Mouse (Mus musculus): ENCODE data around the gene Trappc3. TPM values are rescaled to one million over a fixed set of nuclear protein-coding genes. Genes with fewer than 3 reads are reported as not detected.

Gene Trappc3
- polyA plus RNA-seq, 1 experiment from 2014 or later = 45.4 TPM

GRCm38 (mm10) chr4:126296617-126297101 is 34.5 kb downstream of the Trappc3 start:
- peak overlapping the region; percentile 48 for H3K4me2 ChIP-seq (ENCODE audit: low read depth)
- no peak overlapping the region for H3K27ac ChIP-seq (ENCODE audit: low read depth, low read length)
- H3K4me3 ChIP-seq (ENCODE audit: low read depth, low read length) = peak overlapping the region; percentile 20; the same call in 1 of the 2 replicates
- no peaks in the 10 kb centered on the region for H3K36me3 ChIP-seq (ENCODE audit: control insufficient read depth, insufficient read depth, low read length)
- DNase-seq (ENCODE audit: low spot score) = peak; percentile 66
- H3K9me3 ChIP-seq (ENCODE audit: control insufficient read depth, low read length) = no peaks in the 10 kb centered on the region
- WGBS = under 1% methylated on average over 34 of the region's 34 CpGs
- peaks cover 51% of the 10 kb centered on the region for H3K27me3 ChIP-seq (ENCODE audit: control insufficient read depth, insufficient read depth, low read length)
- H3K4me1 ChIP-seq (ENCODE audit: control insufficient read depth, insufficient read depth, low read length) = peaks cover 16% of the 10 kb centered on the region
- ATAC-seq (ENCODE audit: insufficient read depth, low FRiP score, low TSS enrichment) = no peak
- H3K9ac ChIP-seq (ENCODE audit: low read length) = peak overlapping the region; percentile 53

DNA sequence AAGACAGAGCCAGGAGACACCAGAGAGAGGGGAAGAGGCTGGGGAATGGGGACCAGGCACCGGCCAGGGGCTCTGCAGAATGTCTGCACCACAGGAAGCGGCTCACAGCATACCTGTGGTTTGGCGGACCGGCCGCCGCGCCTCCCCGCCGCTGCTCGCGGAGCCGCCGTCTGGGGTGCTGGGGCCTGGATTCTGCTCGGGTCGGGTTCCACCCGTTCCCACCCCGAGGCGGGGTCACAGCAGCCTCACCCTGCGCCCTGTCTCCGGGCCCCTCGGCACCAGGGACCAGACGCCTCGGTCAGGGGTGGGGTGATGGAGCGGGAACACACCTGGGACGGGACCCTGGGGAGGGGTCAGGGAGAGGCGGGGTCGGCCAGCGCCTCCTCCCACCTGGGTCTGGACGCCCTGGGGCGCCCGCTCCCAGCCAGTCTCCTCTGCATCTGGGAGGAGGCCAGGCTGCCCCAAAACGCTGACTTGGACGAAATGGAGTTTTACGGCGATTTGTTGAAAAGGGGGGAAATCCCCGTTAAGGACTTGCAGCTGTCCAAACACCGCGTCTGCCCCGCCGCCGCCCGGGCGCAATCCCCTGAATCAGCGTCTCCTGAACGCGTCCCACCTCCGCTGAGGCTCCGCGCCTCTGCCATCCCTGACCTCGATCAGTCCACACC is 38.9 kb downstream of the Trappc3 start:
- DNase-seq (ENCODE audit: low spot score) (peak; percentile 47), ATAC-seq (ENCODE audit: insufficient read depth, low FRiP score, low TSS enrichment) (no peak)
- H3K4me3 ChIP-seq (ENCODE audit: low read depth, low read length) = peak overlapping the region; percentile 23
- peaks cover 16% of the 10 kb centered on the region for H3K4me1 ChIP-seq (ENCODE audit: control insufficient read depth, insufficient read depth, low read length)
- H3K9me3 ChIP-seq (ENCODE audit: control insufficient read depth, low read length) = no peaks in the 10 kb centered on the region
- under 1% methylated on average over 45 of the region's 50 CpGs for WGBS
- H3K36me3 ChIP-seq (ENCODE audit: control insufficient read depth, insufficient read depth, low read length) = no peaks in the 10 kb centered on the region
- peak overlapping the region; percentile 44 for H3K4me2 ChIP-seq (ENCODE audit: low read depth)
- no peak overlapping the region for H3K27ac ChIP-seq (ENCODE audit: low read depth, low read length)
- H3K27me3 ChIP-seq (ENCODE audit: control insufficient read depth, insufficient read depth, low read length) = peaks cover 57% of the 10 kb centered on the region
- H3K9ac ChIP-seq (ENCODE audit: low read length) = no peak overlapping the region

GRCm38 (mm10) chr4:126301584-126302309 is 39.6 kb downstream of the Trappc3 start:
- H3K9ac ChIP-seq (ENCODE audit: low read length) = no peak overlapping the region
- peak overlapping the region; percentile 44 for H3K4me2 ChIP-seq (ENCODE audit: low read depth)
- ATAC-seq (ENCODE audit: insufficient read depth, low FRiP score, low TSS enrichment) = no peak

DNA sequence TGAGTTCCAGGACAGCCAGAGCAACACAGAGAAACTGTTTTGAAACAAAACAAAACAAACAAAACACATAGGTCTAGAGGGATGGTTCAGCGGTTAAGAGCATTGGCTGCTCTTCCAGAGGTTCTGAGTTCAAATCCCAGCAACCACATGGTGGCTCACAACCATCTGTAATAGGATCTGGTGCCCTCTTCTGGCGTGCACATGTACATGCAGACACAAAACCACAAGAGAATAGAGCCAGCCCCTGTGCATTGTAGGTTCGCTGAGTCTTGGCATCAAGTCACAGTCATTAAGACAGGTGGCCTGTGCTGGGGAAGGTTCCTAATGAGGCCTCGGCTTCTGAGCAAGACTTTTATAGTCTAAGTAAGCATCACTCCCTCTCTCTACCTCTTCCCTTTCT is 41.8 kb downstream of the Trappc3 start:
- ATAC-seq (ENCODE audit: insufficient read depth, low FRiP score, low TSS enrichment) (no peak), DNase-seq (ENCODE audit: low spot score) (no peak)
- Histone ChIP-seq H3K4me1 (ENCODE audit: control insufficient read depth, insufficient read depth, low read length) (peaks cover 9% of the 10 kb centered on the region), H3K27ac (ENCODE audit: low read depth, low read length) (no peak overlapping the region), H3K9me3 (ENCODE audit: control insufficient read depth, low read length) (no peaks in the 10 kb centered on the region), H3K4me2 (ENCODE audit: low read depth) (no peak overlapping the region), H3K36me3 (ENCODE audit: control insufficient read depth, insufficient read depth, low read length) (no peaks in the 10 kb centered on the region), H3K27me3 (ENCODE audit: control insufficient read depth, insufficient read depth, low read length) (peaks cover 34% of the 10 kb centered on the region), H3K4me3 (ENCODE audit: low read depth, low read length) (no peak overlapping the region), H3K9ac (ENCODE audit: low read length) (no peak overlapping the region)
- WGBS = 59% methylated on average over 4 of the region's 4 CpGs

More at GRCm38 (mm10) chr4:126301584-126302309, 39.6 kb downstream of the Trappc3 start:
- H3K4me3 ChIP-seq (ENCODE audit: low read depth, low read length) = peak overlapping the region; percentile 23
- H3K27me3 ChIP-seq (ENCODE audit: control insufficient read depth, insufficient read depth, low read length) = peaks cover 52% of the 10 kb centered on the region
- H3K27ac ChIP-seq (ENCODE audit: low read depth, low read length) = no peak overlapping the region
- DNase-seq (ENCODE audit: low spot score) = no peak
- H3K36me3 ChIP-seq (ENCODE audit: control insufficient read depth, insufficient read depth, low read length) = no peaks in the 10 kb centered on the region
- 3% methylated on average over 27 of the region's 27 CpGs for WGBS
- H3K4me1 ChIP-seq (ENCODE audit: control insufficient read depth, insufficient read depth, low read length) = peaks cover 14% of the 10 kb centered on the region
- H3K9me3 ChIP-seq (ENCODE audit: control insufficient read depth, low read length) = no peaks in the 10 kb centered on the region

DNA sequence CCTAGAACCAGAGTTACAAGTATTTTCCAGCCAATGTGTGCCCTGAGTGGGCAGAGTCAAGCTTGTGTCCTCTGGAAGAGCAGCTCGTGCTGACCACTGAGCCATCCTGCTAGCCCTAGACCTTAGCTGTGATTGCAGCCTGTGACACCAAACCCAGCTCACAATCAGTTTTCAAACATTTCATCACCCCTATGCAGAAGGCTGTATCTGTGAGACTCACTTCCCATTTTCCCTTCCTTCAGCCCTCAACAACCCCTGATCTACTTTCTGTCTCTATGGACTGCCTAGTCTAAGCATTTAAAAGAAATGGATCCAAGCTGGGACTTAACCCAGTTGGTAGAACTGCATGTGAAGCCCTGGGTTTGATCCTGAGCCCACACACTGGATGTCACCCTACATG is 43.3 kb downstream of the Trappc3 start:
- H3K27ac ChIP-seq (ENCODE audit: low read depth, low read length) = no peak overlapping the region
- no peak overlapping the region for H3K4me2 ChIP-seq (ENCODE audit: low read depth)
- no peak for DNase-seq (ENCODE audit: low spot score)
- no peaks in the 10 kb centered on the region for H3K9me3 ChIP-seq (ENCODE audit: control insufficient read depth, low read length)
- peaks cover 9% of the 10 kb centered on the region for H3K4me1 ChIP-seq (ENCODE audit: control insufficient read depth, insufficient read depth, low read length)
- H3K36me3 ChIP-seq (ENCODE audit: control insufficient read depth, insufficient read depth, low read length) = no peaks in the 10 kb centered on the region
- WGBS = 92% methylated on average over 1 of the region's 1 CpGs
- ATAC-seq (ENCODE audit: insufficient read depth, low FRiP score, low TSS enrichment) = no peak
- H3K27me3 ChIP-seq (ENCODE audit: control insufficient read depth, insufficient read depth, low read length) = peaks cover 24% of the 10 kb centered on the region
- H3K9ac ChIP-seq (ENCODE audit: low read length) = no peak overlapping the region
- no peak overlapping the region for H3K4me3 ChIP-seq (ENCODE audit: low read depth, low read length)

DNA sequence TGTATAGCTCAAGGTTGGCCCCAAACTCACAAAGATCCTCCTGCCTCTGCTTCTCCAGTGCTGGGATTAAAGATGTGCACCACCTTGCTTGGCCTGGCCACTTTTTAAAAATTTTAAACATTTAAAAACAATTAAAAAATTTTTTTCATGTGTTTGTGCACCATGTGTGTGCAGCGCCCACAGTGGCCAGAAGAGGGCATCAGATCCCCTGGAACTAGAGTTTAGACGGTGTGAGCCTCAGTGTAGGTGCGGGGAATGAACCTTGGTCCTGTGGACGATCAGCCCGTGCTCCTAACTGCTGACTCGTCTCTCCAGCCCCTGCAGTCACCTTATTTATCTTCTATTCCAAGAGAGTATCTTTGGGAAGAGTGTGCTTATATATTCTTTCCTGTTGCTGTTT is 43.9 kb downstream of the Trappc3 start:
- H3K9me3 ChIP-seq (ENCODE audit: control insufficient read depth, low read length) = no peaks in the 10 kb centered on the region
- no peak overlapping the region for H3K9ac ChIP-seq (ENCODE audit: low read length)
- no peak for ATAC-seq (ENCODE audit: insufficient read depth, low FRiP score, low TSS enrichment)
- DNase-seq (ENCODE audit: low spot score) = no peak
- peaks cover 6% of the 10 kb centered on the region for H3K4me1 ChIP-seq (ENCODE audit: control insufficient read depth, insufficient read depth, low read length)
- H3K27me3 ChIP-seq (ENCODE audit: control insufficient read depth, insufficient read depth, low read length) = peaks cover 18% of the 10 kb centered on the region
- H3K36me3 ChIP-seq (ENCODE audit: control insufficient read depth, insufficient read depth, low read length) = no peaks in the 10 kb centered on the region
- H3K27ac ChIP-seq (ENCODE audit: low read depth, low read length) = no peak overlapping the region
- H3K4me2 ChIP-seq (ENCODE audit: low read depth) = no peak overlapping the region
- WGBS = 93% methylated on average over 6 of the region's 6 CpGs
- H3K4me3 ChIP-seq (ENCODE audit: low read depth, low read length) = no peak overlapping the region

DNA sequence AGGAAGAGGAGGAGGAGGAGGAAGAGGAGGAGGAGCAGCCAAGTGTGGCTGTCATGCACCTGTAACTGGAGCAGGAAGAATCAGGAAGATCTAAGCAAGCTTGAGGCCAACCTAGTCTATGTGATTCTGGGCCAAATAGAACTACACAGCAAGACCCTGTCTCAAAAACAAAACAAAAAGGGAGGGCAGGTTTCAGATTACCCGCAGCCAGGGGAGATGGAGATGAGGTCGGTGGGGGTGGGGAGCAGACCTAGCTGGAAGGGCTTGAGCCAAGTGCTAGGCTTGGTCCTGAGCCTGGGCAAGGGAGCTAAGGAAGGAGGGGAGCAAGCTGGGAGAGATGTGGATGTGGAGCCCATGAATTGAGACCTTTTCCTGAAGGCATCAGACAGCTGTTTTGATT is 44.7 kb downstream of the Trappc3 start:
- 30% methylated on average over 2 of the region's 2 CpGs for WGBS
- DNase-seq (ENCODE audit: low spot score) = no peak
- H3K9me3 ChIP-seq (ENCODE audit: control insufficient read depth, low read length) = no peaks in the 10 kb centered on the region
- H3K36me3 ChIP-seq (ENCODE audit: control insufficient read depth, insufficient read depth, low read length) = no peaks in the 10 kb centered on the region
- no peak overlapping the region for H3K4me2 ChIP-seq (ENCODE audit: low read depth)
- H3K9ac ChIP-seq (ENCODE audit: low read length) = no peak overlapping the region
- no peak for ATAC-seq (ENCODE audit: insufficient read depth, low FRiP score, low TSS enrichment)
- no peak overlapping the region for H3K27ac ChIP-seq (ENCODE audit: low read depth, low read length)
- no peaks in the 10 kb centered on the region for H3K4me1 ChIP-seq (ENCODE audit: control insufficient read depth, insufficient read depth, low read length)
- H3K4me3 ChIP-seq (ENCODE audit: low read depth, low read length) = no peak overlapping the region
- H3K27me3 ChIP-seq (ENCODE audit: control insufficient read depth, insufficient read depth, low read length) = peaks cover 10% of the 10 kb centered on the region

DNA sequence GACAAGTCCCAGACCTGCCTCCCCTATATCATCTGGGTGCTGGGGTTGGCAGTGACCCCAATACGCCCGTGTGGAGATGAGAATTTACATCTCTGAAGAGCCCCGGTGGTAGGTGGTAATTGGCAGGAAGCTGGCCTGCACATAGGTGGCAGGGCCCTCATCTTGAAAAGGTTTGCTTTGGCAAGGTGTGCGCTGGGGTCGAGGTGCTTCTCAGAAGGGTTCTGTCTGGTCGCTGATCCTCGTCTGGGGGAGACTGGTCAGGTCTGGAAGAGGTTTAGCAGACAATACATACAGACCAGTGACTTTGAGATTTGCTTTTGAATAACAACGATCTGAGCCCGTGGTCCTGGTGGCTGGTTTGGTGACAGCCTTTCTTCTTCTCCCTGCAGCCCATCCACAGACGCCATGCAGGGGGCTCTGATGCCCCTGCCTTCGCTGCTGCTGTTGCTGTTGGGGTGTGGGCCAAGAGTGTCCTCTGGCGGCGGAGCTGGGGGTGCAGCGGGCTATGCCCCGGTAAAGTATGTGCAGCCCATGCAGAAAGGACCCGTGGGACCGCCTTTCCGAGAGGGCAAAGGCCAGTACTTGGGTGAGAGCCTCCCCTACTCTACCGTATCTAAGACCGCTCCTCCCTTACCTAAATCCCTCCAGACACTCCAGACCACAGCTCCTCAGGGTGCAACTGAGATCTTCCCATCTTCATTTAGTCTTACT is 47.2 kb downstream of the Trappc3 start:
- no peak overlapping the region for H3K9ac ChIP-seq (ENCODE audit: low read length)
- H3K36me3 ChIP-seq (ENCODE audit: control insufficient read depth, insufficient read depth, low read length) = no peaks in the 10 kb centered on the region
- no peaks in the 10 kb centered on the region for H3K9me3 ChIP-seq (ENCODE audit: control insufficient read depth, low read length)
- 16% methylated on average over 20 of the region's 20 CpGs for WGBS
- peak overlapping the region; percentile 12; the same call in 1 of the 2 replicates for H3K4me3 ChIP-seq (ENCODE audit: low read depth, low read length)
- H3K27me3 ChIP-seq (ENCODE audit: control insufficient read depth, insufficient read depth, low read length) = no peaks in the 10 kb centered on the region
- H3K27ac ChIP-seq (ENCODE audit: low read depth, low read length) = no peak overlapping the region
- ATAC-seq (ENCODE audit: insufficient read depth, low FRiP score, low TSS enrichment) (peak; percentile 63), DNase-seq (ENCODE audit: low spot score) (no peak)
- H3K4me2 ChIP-seq (ENCODE audit: low read depth) = peak overlapping the region; percentile 39
- H3K4me1 ChIP-seq (ENCODE audit: control insufficient read depth, insufficient read depth, low read length) = no peaks in the 10 kb centered on the region
